8 mouse cellular contexts compared by ENCODE assay signal in the genomic region with DNA sequence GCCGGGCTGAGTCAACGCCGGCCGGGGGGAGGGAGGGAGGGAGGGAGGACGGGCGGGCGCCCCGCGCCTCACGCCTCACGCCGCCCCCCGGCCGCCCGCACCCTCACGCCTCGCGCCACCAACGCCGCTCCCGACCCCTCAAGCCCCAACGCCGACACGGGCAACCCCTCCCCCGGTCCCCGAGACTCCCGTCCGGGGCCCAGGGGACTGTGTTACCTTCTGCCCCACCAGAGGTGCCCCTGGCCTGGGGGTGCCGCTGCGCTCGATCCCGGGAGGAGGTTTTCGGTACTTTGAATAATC. TPM values are rescaled to one million over a fixed set of nuclear protein-coding genes. Genes with fewer than 3 reads are reported as not detected.
A peak's percentile ranks its signal among the peaks of the same experiment; 100 is the strongest.
DNase-seq lines count a peak whose midpoint lies in the region; ATAC-seq and TF ChIP-seq lines count a peak whose summit lies in the region.

No protein-coding gene starts in this region.

- peak overlapping the region; percentile 91 for H3K4me2 ChIP-seq in kidney, postnatal 0 days (ENCODE audit: low read length)
- peak overlapping the region; percentile 56; the same call in 1 of the 2 replicates for H3K4me2 ChIP-seq in embryonic facial prominence, embryonic 14.5 days (ENCODE audit: low read depth, low read length)
- peak overlapping the region; percentile 78 for H3K4me2 ChIP-seq in limb, embryonic 12.5 days
- peak overlapping the region; percentile 85 for H3K4me2 ChIP-seq in neural tube, embryonic 13.5 days

- ATAC-seq in kidney, postnatal 0 days (replicated peaks; ENCODE audit: low FRiP score, low read depth), result no peak
- peak; percentile 26; the same call in 1 of the 2 replicates for ATAC-seq in embryonic facial prominence, embryonic 14.5 days (ENCODE audit: low read depth)
- ATAC-seq in limb, embryonic 12.5 days (ENCODE audit: insufficient number of reproducible peaks, insufficient read depth, low FRiP score, low TSS enrichment, low read depth), result peak; percentile 66
- ATAC-seq in neural tube, embryonic 13.5 days (ENCODE audit: low read depth), result peak; percentile 79; the same call in 1 of the 2 replicates

- H3K27ac ChIP-seq in kidney, postnatal 0 days, result peak overlapping the region; percentile 99
- H3K27ac ChIP-seq in embryonic facial prominence, embryonic 14.5 days (replicated peaks; ENCODE audit: low read depth, low read length), result peak overlapping the region; percentile 98
- peak overlapping the region; percentile 99 for H3K27ac ChIP-seq in limb, embryonic 12.5 days
- peak overlapping the region; percentile 98 for H3K27ac ChIP-seq in neural tube, embryonic 13.5 days (replicated peaks)

- DNase-seq in kidney, postnatal 0 days (ENCODE audit: low spot score), result no peak
- no peak for DNase-seq in kidney, adult 18-20 months
- DNase-seq in embryonic facial prominence, embryonic 14.5 days (ENCODE audit: low spot score), result no peak
- DNase-seq in gastrocnemius, postnatal 36 days, result no peak
- DNase-seq in yolk sac, embryonic 10.5 days (ENCODE audit: low spot score), result no peak
- DNase-seq in kidney, adult 11 months, result no peak

- no peaks in the 10 kb centered on the region for H3K9me3 ChIP-seq in kidney, postnatal 0 days (replicated peaks; ENCODE audit: low read length)
- H3K9me3 ChIP-seq in embryonic facial prominence, embryonic 14.5 days (ENCODE audit: control insufficient read depth, low read length), result no peaks in the 10 kb centered on the region
- no peaks in the 10 kb centered on the region for H3K9me3 ChIP-seq in limb, embryonic 12.5 days
- no peaks in the 10 kb centered on the region for H3K9me3 ChIP-seq in neural tube, embryonic 13.5 days

- peak overlapping the region; percentile 87 for H3K4me3 ChIP-seq in kidney, postnatal 0 days (replicated peaks; ENCODE audit: low read depth, low read length)
- peak overlapping the region; percentile 92 for H3K4me3 ChIP-seq in embryonic facial prominence, embryonic 14.5 days (ENCODE audit: low read depth, low read length)
- H3K4me3 ChIP-seq in limb, embryonic 12.5 days (replicated peaks), result peak overlapping the region; percentile 100
- H3K4me3 ChIP-seq in neural tube, embryonic 13.5 days, result peak overlapping the region; percentile 94

- H3K9ac ChIP-seq in kidney, postnatal 0 days (ENCODE audit: low read depth, low read length), result peak overlapping the region; percentile 98
- peak overlapping the region; percentile 99 for H3K9ac ChIP-seq in embryonic facial prominence, embryonic 14.5 days (ENCODE audit: low read depth, low read length)
- peak overlapping the region; percentile 99 for H3K9ac ChIP-seq in limb, embryonic 12.5 days (replicated peaks)
- peak overlapping the region; percentile 96 for H3K9ac ChIP-seq in neural tube, embryonic 13.5 days

- TF ChIP-seq CTCF in kidney, postnatal 0 days (IDR thresholded peaks at IDR 0.05; ENCODE audit: low read depth), result no peak

- H3K4me1 ChIP-seq in kidney, postnatal 0 days (replicated peaks; ENCODE audit: insufficient read depth, low read length), result peaks cover 8% of the 10 kb centered on the region; the same call in 1 of the 2 replicates
- peaks cover 16% of the 10 kb centered on the region for H3K4me1 ChIP-seq in embryonic facial prominence, embryonic 14.5 days (ENCODE audit: control insufficient read depth, insufficient read depth, low read length)
- H3K4me1 ChIP-seq in limb, embryonic 12.5 days (replicated peaks), result peaks cover 17% of the 10 kb centered on the region
- H3K4me1 ChIP-seq in neural tube, embryonic 13.5 days (replicated peaks), result peaks cover 44% of the 10 kb centered on the region

- no peaks in the 10 kb centered on the region for H3K36me3 ChIP-seq in kidney, postnatal 0 days (ENCODE audit: insufficient read depth, low read length)
- no peaks in the 10 kb centered on the region for H3K36me3 ChIP-seq in embryonic facial prominence, embryonic 14.5 days (ENCODE audit: control insufficient read depth, insufficient read depth, low read length)
- no peaks in the 10 kb centered on the region for H3K36me3 ChIP-seq in limb, embryonic 12.5 days
- H3K36me3 ChIP-seq in neural tube, embryonic 13.5 days, result no peaks in the 10 kb centered on the region

- WGBS in kidney, postnatal 0 days, result under 1% methylated on average over 22 of the region's 33 CpGs
- WGBS in embryonic facial prominence, embryonic 14.5 days, result 1% methylated on average over 10 of the region's 33 CpGs
- WGBS in limb, embryonic 12.5 days, result 1% methylated on average over 30 of the region's 33 CpGs
- under 1% methylated on average over 21 of the region's 33 CpGs for WGBS in neural tube, embryonic 13.5 days

- intact Hi-C loops in gastrocnemius, postnatal 36 days (cut with DNase I), result no loop called here

- H3K27me3 ChIP-seq in kidney, postnatal 0 days (ENCODE audit: insufficient read depth, low read length), result peaks cover 7% of the 10 kb centered on the region; the same call in 1 of the 2 replicates
- peaks cover 23% of the 10 kb centered on the region for H3K27me3 ChIP-seq in embryonic facial prominence, embryonic 14.5 days (replicated peaks; ENCODE audit: control insufficient read depth, insufficient read depth, low read length)
- H3K27me3 ChIP-seq in limb, embryonic 12.5 days, result peaks cover 23% of the 10 kb centered on the region
- peaks cover 19% of the 10 kb centered on the region for H3K27me3 ChIP-seq in neural tube, embryonic 13.5 days

RNA-seq across cellular contexts. Expression of a gene that starts 0.5 kb away (rescaled TPM):
- polyA plus RNA-seq in kidney, postnatal 0 days (2015; fragmentation: Nextera tagmentation; extraction: Ambion mirVana), result 69.8 and 73.1 TPM in 2 replicates
- polyA plus RNA-seq in embryonic facial prominence, embryonic 14.5 days (2014; fragmentation: Nextera tagmentation; extraction: Ambion mirVana), result 90.0 and 94.1 TPM in 2 replicates
- 117 and 123 TPM in 2 replicates for polyA plus RNA-seq in limb, embryonic 12.5 days (2016; fragmentation: Nextera tagmentation; extraction: Ambion mirVana)
- 97.9 and 109 TPM in 2 replicates for polyA plus RNA-seq in neural tube, embryonic 13.5 days (2015; fragmentation: Nextera tagmentation; extraction: Ambion mirVana)
- 10 to 100 TPM; 39.9 to 45.1 TPM for total RNA-seq in gastrocnemius, postnatal 36 days (2021)
